Mouse (Mus musculus): ENCODE data around the gene Atp7b.

- TF ChIP-seq CTCF (IDR thresholded peaks at IDR 0.05; ENCODE audit: low read depth) (no peak), EP300 (optimal IDR thresholded peaks at IDR 0.05) (no peak)
These were observed 19.4 kb upstream of the Atp7b start for GRCm38 (mm10) chr8:22079313-22080007.
